Mouse (Mus musculus): Measurements from ENCODE around the gene Apoa1.

GRCm38 (mm10) chr9:46224945-46225660 lies 3.3 kb upstream of the Apoa1 start:
- TF ChIP-seq CTCF (IDR thresholded peaks at IDR 0.05; ENCODE audit: low read depth, low read length) (no peak), POLR2A (IDR thresholded peaks at IDR 0.05; ENCODE audit: borderline replicate concordance, low read depth, low read length) (no peak)

Measured in bone marrow macrophage, adult 2 months (primary cell).